In genomic region chr7:99695471-99696057, GRCm38 (mm10) we compare ENCODE assay signal across 25 mouse cellular contexts. TPM values are rescaled to one million over a fixed set of nuclear protein-coding genes. Genes with fewer than 3 reads are reported as not detected.
DNase-seq lines count a peak whose midpoint lies in the region; ATAC-seq and TF ChIP-seq lines count a peak whose summit lies in the region.
"Had no signal": no experiment of that assay in that cellular context is flagged by ENCODE, and none has a peak within 500 bp of the region (broad histone marks: within the 10 kb centered on the region; RNA-seq: fewer than 3 reads in every experiment).

No protein-coding gene starts in this region.

- H3K9me3 ChIP-seq in intestine, postnatal 0 days (ENCODE audit: control insufficient read depth) = no peaks in the 10 kb centered on the region
- no peaks in the 10 kb centered on the region for H3K9me3 ChIP-seq in intestine, embryonic 16.5 days (ENCODE audit: control insufficient read depth, low read length)
- H3K9me3 ChIP-seq: embryonic facial prominence, embryonic 15.5 days; forebrain, embryonic 10.5 days; G1E; heart, embryonic 12.5 days; hindbrain, embryonic 12.5 days had no signal

- peaks cover 2% of the 10 kb centered on the region; the same call in 1 of the 2 replicates for H3K27me3 ChIP-seq in intestine, postnatal 0 days (replicated peaks; ENCODE audit: control insufficient read depth, insufficient read depth, low read length)
- H3K27me3 ChIP-seq in intestine, embryonic 16.5 days (replicated peaks; ENCODE audit: control insufficient read depth, insufficient read depth, low read length) = no peaks in the 10 kb centered on the region
- H3K27me3 ChIP-seq in small intestine, adult 2 months (ENCODE audit: control insufficient read depth, insufficient read depth, low read length) = no peaks in the 10 kb centered on the region
- H3K27me3 ChIP-seq: embryonic facial prominence, embryonic 15.5 days; heart, embryonic 12.5 days; hindbrain, embryonic 12.5 days had no signal

- 0 out of 2 replicates have a peak, but pooled peaks have one; percentile 18 for TF ChIP-seq POLR2A in small intestine, adult 2 months (IDR thresholded peaks at IDR 0.05; ENCODE audit: low read depth, low read length)

- no peak overlapping the region for H3K27ac ChIP-seq in intestine, postnatal 0 days (ENCODE audit: low read depth, low read length)
- no peak overlapping the region for H3K27ac ChIP-seq in intestine, embryonic 16.5 days (ENCODE audit: low read length)
- peak overlapping the region; percentile 61 for H3K27ac ChIP-seq in brown adipose tissue, adult 24 weeks (replicated peaks; ENCODE audit: low read depth, low read length)
- H3K27ac ChIP-seq in small intestine, adult 2 months (ENCODE audit: insufficient read depth, low read depth, low read length) = peak overlapping the region; percentile 93
- H3K27ac ChIP-seq: embryonic facial prominence, embryonic 15.5 days; forebrain, embryonic 10.5 days; hindbrain, embryonic 12.5 days had no signal

- H3K4me1 ChIP-seq in intestine, postnatal 0 days (replicated peaks; ENCODE audit: control insufficient read depth, insufficient read depth, low read length) = peaks cover 17% of the 10 kb centered on the region; the same call in 1 of the 2 replicates
- peaks cover 25% of the 10 kb centered on the region for H3K4me1 ChIP-seq in intestine, embryonic 16.5 days (ENCODE audit: control insufficient read depth, insufficient read depth, low read length)
- H3K4me1 ChIP-seq in brown adipose tissue, adult 24 weeks (ENCODE audit: control insufficient read depth, insufficient read depth, insufficient read length, low read length) = peaks cover 63% of the 10 kb centered on the region
- H3K4me1 ChIP-seq in small intestine, adult 2 months (ENCODE audit: control insufficient read depth, insufficient read depth, insufficient read length, low read length) = peaks cover 48% of the 10 kb centered on the region

- no peak for TF ChIP-seq CTCF in intestine, postnatal 0 days (IDR thresholded peaks at IDR 0.05; ENCODE audit: low read depth)
- no peak for TF ChIP-seq CTCF in small intestine, adult 2 months (IDR thresholded peaks at IDR 0.05; ENCODE audit: extremely low read depth, insufficient read length, insufficient replicate concordance, low read depth, low read length)

- H3K36me3 ChIP-seq in intestine, postnatal 0 days (ENCODE audit: control insufficient read depth, insufficient read depth) = no peaks in the 10 kb centered on the region; the same call in 1 of the 2 replicates
- H3K36me3 ChIP-seq in intestine, embryonic 16.5 days (ENCODE audit: control insufficient read depth, insufficient read depth, low read length) = no peaks in the 10 kb centered on the region
- H3K36me3 ChIP-seq in small intestine, adult 2 months (ENCODE audit: control insufficient read depth, insufficient read depth, low read length) = peaks cover 3% of the 10 kb centered on the region; the same call in 1 of the 2 replicates
- H3K36me3 ChIP-seq: embryonic facial prominence, embryonic 15.5 days; forebrain, embryonic 10.5 days; G1E; heart, embryonic 12.5 days; hindbrain, embryonic 12.5 days had no signal

- peak overlapping the region; percentile 4; the same call in 1 of the 2 replicates for H3K4me2 ChIP-seq in intestine, postnatal 0 days (replicated peaks; ENCODE audit: low read depth)
- no peak overlapping the region for H3K4me2 ChIP-seq in intestine, embryonic 16.5 days (ENCODE audit: low read depth, low read length)
- H3K4me2 ChIP-seq: embryonic facial prominence, embryonic 15.5 days; heart, embryonic 12.5 days; hindbrain, embryonic 12.5 days had no signal

- DNase-seq in kidney, adult 8-10 months = peak; percentile 58 to 72
- no peak for DNase-seq in kidney, postnatal 10 days
- DNase-seq: adrenal gland, adult 8-10 months; adrenal gland, postnatal 36 days; cerebellum, adult 11 months; cerebellum, adult 8-10 months; cerebellum, postnatal 14 days; embryo, embryonic 11 days; gastrocnemius, postnatal 10 days; heart, postnatal 4 days had no signal

- H3K9ac ChIP-seq in intestine, postnatal 0 days (ENCODE audit: low read depth, low read length) = no peak overlapping the region
- H3K9ac ChIP-seq in intestine, embryonic 16.5 days (ENCODE audit: low read depth, low read length) = no peak overlapping the region
- H3K9ac ChIP-seq: embryonic facial prominence, embryonic 15.5 days; heart, embryonic 12.5 days; hindbrain, embryonic 12.5 days had no signal

- ATAC-seq in intestine, postnatal 0 days = peak; percentile 48; the same call in 1 of the 2 replicates
- ATAC-seq in intestine, embryonic 16.5 days = no peak
- ATAC-seq: CD4-positive, CD25-positive, alpha-beta regulatory T cell, adult 4 months; forebrain, embryonic 14.5 days; hindbrain, embryonic 16.5 days had no signal

- H3K4me3 ChIP-seq in intestine, postnatal 0 days (ENCODE audit: low read depth, low read length) = no peak overlapping the region
- no peak overlapping the region for H3K4me3 ChIP-seq in intestine, embryonic 16.5 days (ENCODE audit: low read length)
- no peak overlapping the region for H3K4me3 ChIP-seq in brown adipose tissue, adult 24 weeks (ENCODE audit: insufficient read depth, low read depth, low read length)
- H3K4me3 ChIP-seq in small intestine, adult 2 months (ENCODE audit: low read depth, low read length) = peak overlapping the region; percentile 58
- H3K4me3 ChIP-seq: embryonic facial prominence, embryonic 15.5 days; erythroblast, embryonic 14.5 days; forebrain, embryonic 10.5 days; heart, embryonic 12.5 days; hindbrain, embryonic 12.5 days had no signal

- 63% methylated on average over 8 of the region's 8 CpGs for WGBS in intestine, postnatal 0 days
- 79% methylated on average over 8 of the region's 8 CpGs for WGBS in intestine, embryonic 16.5 days
- WGBS in small intestine, adult 2 months = 24% methylated on average over 8 of the region's 8 CpGs

RNA-seq across cellular contexts. Expression of gene Slco2b1, which starts 15.6 kb away (rescaled TPM):
- polyA plus RNA-seq in intestine, postnatal 0 days (2015; fragmentation: Nextera tagmentation; extraction: Ambion mirVana) = 2.2 and 3.2 TPM in 2 replicates
- 3.0 and 3.7 TPM in 2 replicates for polyA plus RNA-seq in intestine, embryonic 16.5 days (2015; fragmentation: Nextera tagmentation; extraction: Ambion mirVana)
- 8.4 and 9.7 TPM in 2 replicates for polyA plus RNA-seq in brown adipose tissue, adult 24 weeks (2012; ENCODE audit: insufficient read depth, insufficient read length, missing spikeins)
- 19.3 and 28.3 TPM in 2 replicates for polyA plus RNA-seq in small intestine, adult 2 months (2012; rRNA removed)
- polyA plus RNA-seq: erythroblast, embryonic 14.5 days had no signal

RNA-seq across cellular contexts. Expression of gene Olfr520, which starts 34.5 kb away (rescaled TPM):
- polyA plus RNA-seq in intestine, postnatal 0 days (2015; fragmentation: Nextera tagmentation; extraction: Ambion mirVana) = not detected in 2 replicates
- not detected in 2 replicates for polyA plus RNA-seq in intestine, embryonic 16.5 days (2015; fragmentation: Nextera tagmentation; extraction: Ambion mirVana)
- not detected in 2 replicates for polyA plus RNA-seq in brown adipose tissue, adult 24 weeks (2012; ENCODE audit: insufficient read depth, insufficient read length, missing spikeins)
- not detected in 2 replicates for polyA plus RNA-seq in small intestine, adult 2 months (2012; rRNA removed)
- polyA plus RNA-seq: CD4-positive, CD25-positive, alpha-beta regulatory T cell, adult 4 months; embryonic facial prominence, embryonic 11.5 days; embryonic facial prominence, embryonic 15.5 days; erythroblast, embryonic 14.5 days; forebrain, embryonic 10.5 days; forebrain, embryonic 14.5 days; G1E; heart, embryonic 12.5 days; heart, embryonic 16.5 days; hindbrain, embryonic 12.5 days; hindbrain, embryonic 16.5 days had no signal

Comparison
In these comparisons a context has a peak if more than half of its experiments do, and no peak if none do; other contexts are left out.
1. H3K27ac ChIP-seq: peak in brown adipose tissue, adult 24 weeks (single experiment) and small intestine, adult 2 months (single experiment); none in intestine, postnatal 0 days (single experiment) and intestine, embryonic 16.5 days (single experiment).